Mouse (Mus musculus) sigmoid colon, adult 10 weeks (tissue): ENCODE measurements around the gene Ms4a14. TPM values are rescaled to one million over a fixed set of nuclear protein-coding genes. Genes with fewer than 3 reads are reported as not detected.

Source experiments
- polyA plus RNA-seq: library from polyadenylated mRNA; stranded (reverse); fragments of 350-450 nt; fragmentation: Illumina TruSeq; extraction: RNeasy Lipid Tissue Mini Kit (QIAGEN cat#74804); gene quantifications from one replicate; pipeline ENCODE4 v1.2.3, GENCODE M21; 2014; ENCODE audit warnings: low read depth, low replicate concordance

Ms4a14 gene
- 6.3 TPM for polyA plus RNA-seq

DNA sequence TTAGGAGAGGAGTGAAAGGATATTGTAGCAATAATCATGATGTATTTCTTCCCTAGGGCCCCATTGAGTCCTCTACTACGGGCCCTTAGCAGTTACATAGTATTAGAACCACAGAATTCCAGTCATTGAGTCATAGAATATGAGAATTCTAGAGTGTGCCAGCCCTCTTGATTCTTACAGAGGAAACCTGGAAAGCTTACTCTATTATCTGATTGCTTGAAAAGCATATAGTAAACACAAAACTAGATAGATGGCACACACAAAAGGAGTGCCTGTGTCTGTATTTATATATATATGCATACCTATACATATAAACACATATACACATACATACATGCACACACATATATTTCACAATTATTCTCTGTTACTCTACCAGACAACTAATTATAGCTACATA lies at the start of gene Ms4a14:
Gene Ms4a14, minus strand, starts transcription at position 101 of the 400 bp plus-strand sequence.

DNA sequence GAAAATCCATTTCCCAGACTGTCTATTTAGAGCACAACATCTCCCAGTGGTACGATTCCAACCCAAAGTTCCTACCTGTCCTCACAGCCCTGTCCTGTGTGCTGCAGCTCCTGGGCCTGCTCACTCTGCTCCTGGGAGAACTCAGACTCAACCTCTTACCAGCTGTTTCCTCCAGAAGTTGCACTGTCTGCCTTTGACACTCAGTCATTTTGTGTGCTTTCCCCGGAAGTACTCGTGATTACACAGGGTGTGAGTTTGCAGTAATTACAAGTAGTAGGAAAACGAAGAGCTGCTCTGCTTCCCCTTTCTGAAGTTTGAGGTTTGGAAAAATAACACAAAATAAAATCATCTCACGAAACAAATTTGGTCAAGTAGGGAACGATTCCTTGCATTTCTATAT lies 21.7 kb upstream of the Ms4a14 start, which contains the start of gene Ms4a7:
Gene Ms4a7, minus strand, starts transcription at position 215 of the 400 bp plus-strand sequence.

DNA sequence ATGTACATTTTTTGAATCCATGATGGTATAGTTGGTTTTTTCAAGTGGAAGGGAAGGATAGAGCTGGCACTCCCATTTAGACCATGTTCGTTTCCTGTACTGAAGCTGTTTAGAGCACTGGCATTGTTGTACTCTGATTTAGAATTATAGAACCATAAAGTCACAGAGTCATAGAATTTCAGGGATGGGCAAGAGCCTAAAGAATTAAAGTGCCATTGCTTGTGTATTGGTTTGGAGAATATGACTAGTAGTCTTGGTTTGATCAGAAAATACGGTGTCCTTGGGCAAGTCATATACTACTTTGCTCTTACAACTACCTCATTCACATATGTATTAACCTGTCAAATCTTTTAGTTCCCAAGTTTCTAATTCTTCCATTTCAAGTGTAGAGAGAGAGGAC lies 30.5 kb downstream of the Ms4a14 start, which contains the start of gene Ms4a5:
Gene Ms4a5, minus strand, starts transcription at position 101 of the 400 bp plus-strand sequence.

DNA sequence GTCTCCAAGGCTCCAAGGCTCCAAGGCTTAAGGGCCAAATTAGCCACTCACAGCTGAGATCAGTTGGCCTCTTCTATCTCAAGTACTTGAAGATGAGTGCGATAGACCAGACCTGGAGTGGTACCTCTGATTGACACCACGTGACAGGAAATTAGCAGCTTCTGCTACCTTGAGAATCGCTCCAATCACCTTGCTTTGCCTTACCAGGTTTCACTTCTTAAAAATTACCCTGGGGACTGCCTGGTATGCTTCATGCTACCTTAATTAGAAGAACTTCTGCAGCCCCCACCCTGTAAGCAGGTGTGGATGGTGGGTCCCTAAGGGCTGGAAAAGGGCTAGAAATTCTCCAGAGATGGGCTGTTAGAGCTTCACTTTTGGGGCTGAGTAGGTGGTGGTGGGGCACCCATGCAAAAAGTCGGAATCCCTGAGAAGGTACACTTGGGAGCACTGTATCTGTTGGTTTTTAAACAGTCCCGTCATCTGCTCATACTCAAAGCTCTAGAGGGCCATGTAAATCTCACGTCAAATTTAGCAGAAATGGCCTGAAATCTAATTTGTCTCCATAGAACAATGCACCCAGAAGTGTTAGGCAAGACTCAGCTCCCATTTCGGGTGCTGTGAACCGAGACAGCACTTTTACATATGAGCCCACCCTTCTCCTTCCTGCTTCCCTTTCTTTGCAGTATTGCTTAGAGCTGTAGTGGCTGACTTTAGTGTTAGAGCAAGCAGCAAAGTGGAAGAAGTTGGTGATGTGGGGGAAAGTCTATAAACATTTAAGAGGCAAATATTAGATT lies 48.0 kb downstream of the Ms4a14 start, which contains the start of gene Ms4a1:
Gene Ms4a1, minus strand, starts transcription at position 190 of the 794 bp plus-strand sequence.

Other genes with a start within 250 kb of the Ms4a14 start
- 842 TPM for gene Ms4a8a, start 233.4 kb downstream of the Ms4a14 start, polyA plus RNA-seq
- gene 1700017D01Rik, start 183.6 kb downstream of the Ms4a14 start, polyA plus RNA-seq, result not detected
- not detected for gene 1700025F22Rik, start 149.1 kb downstream of the Ms4a14 start, polyA plus RNA-seq
- not detected for gene Ms4a13, start 117.7 kb downstream of the Ms4a14 start, polyA plus RNA-seq
- 57.5 TPM for gene Ms4a12, start 82.0 kb downstream of the Ms4a14 start, polyA plus RNA-seq
- 47.6 TPM for gene Ms4a1, start 48.2 kb downstream of the Ms4a14 start, polyA plus RNA-seq
- gene Ms4a5, start 30.6 kb downstream of the Ms4a14 start, polyA plus RNA-seq, result 0.63 TPM
- gene Ms4a7, start 21.7 kb upstream of the Ms4a14 start, polyA plus RNA-seq, result 24.3 TPM
- gene Ms4a4a, start 61.1 kb upstream of the Ms4a14 start, polyA plus RNA-seq, result 13.7 TPM
- gene Ms4a4c, start 90.3 kb upstream of the Ms4a14 start, polyA plus RNA-seq, result 11.6 TPM
- 19.9 TPM for gene Ms4a4b, start 129.1 kb upstream of the Ms4a14 start, polyA plus RNA-seq
- gene Ms4a6c, start 154.9 kb upstream of the Ms4a14 start, polyA plus RNA-seq, result 28.8 TPM
- 12.7 TPM for gene Gm8369, start 171.5 kb upstream of the Ms4a14 start, polyA plus RNA-seq
- 23.9 TPM for gene Ms4a6b, start 202.1 kb upstream of the Ms4a14 start, polyA plus RNA-seq
- gene Ms4a4d, start 222.3 kb upstream of the Ms4a14 start, polyA plus RNA-seq, result 47.9 TPM